Comparison of ENCODE assay signal across 11 mouse cellular contexts in the genomic region with DNA sequence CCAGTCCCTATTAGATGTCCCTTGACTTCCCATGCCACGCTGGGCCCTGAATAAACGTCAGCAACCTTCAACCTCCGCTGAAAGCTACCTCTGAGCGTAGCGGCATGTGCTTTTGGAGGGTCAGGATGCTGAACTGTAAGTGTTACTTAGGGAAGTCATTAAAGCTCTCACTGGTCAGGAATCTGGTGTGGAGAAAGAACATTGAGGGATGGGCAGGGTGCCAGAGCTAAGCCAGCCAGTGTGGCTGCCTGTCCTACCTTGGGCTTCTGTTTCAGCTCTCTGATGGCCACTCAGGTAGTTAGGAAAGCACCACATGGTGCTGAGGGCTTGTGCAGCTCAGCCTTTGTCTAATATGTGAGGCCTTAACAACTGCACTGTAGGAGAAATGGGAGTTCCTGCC. TPM values are rescaled to one million over a fixed set of nuclear protein-coding genes. Genes with fewer than 3 reads are reported as not detected.
DNase-seq lines count a peak whose midpoint lies in the region; ATAC-seq lines count a peak whose summit lies in the region.
"Had no signal": no experiment of that assay in that cellular context is flagged by ENCODE, and none has a peak within 500 bp of the region (broad histone marks: within the 10 kb centered on the region; RNA-seq: fewer than 3 reads in every experiment).

No protein-coding gene starts in this region.

- peak overlapping the region; percentile 95 for H3K4me3 ChIP-seq in heart, embryonic 12.5 days
- H3K4me3 ChIP-seq in lung, embryonic 15.5 days: no peak overlapping the region; the same call in 1 of the 2 replicates
- H3K4me3 ChIP-seq in forebrain, embryonic 14.5 days (ENCODE audit: low read depth, low read length): no peak overlapping the region

- H3K4me2 ChIP-seq in heart, embryonic 12.5 days: peak overlapping the region; percentile 75
- peak overlapping the region; percentile 63 for H3K4me2 ChIP-seq in lung, embryonic 15.5 days
- H3K4me2 ChIP-seq in forebrain, embryonic 14.5 days (ENCODE audit: low read length): 0 out of 2 replicates have a peak overlapping the region, but pooled peaks have one; percentile 7

- H3K27me3 ChIP-seq in heart, embryonic 12.5 days (replicated peaks): no peaks in the 10 kb centered on the region
- no peaks in the 10 kb centered on the region for H3K27me3 ChIP-seq in lung, embryonic 15.5 days
- H3K27me3 ChIP-seq in forebrain, embryonic 14.5 days (replicated peaks; ENCODE audit: control insufficient read depth, insufficient read depth, low read length): no peaks in the 10 kb centered on the region

- DNase-seq in heart, postnatal 25 days (ENCODE audit: low spot score): no peak
- DNase-seq in lung, postnatal 36 days: no peak
- no peak for DNase-seq in forebrain, embryonic 14.5 days (ENCODE audit: low spot score)
- peak; percentile 2 for DNase-seq in naive thymus-derived CD4-positive, alpha-beta T cell, adult 2 months (ENCODE audit: low read depth)
- no peak for DNase-seq in adrenal gland, adult 2 months
- no peak for DNase-seq in right cerebral cortex, postnatal 4 days
- DNase-seq: adrenal gland, postnatal 10 days; cerebellum, postnatal 25 days had no signal

- intact Hi-C loops in heart, postnatal 25 days (cut with DNase I): no loop called here

- peak overlapping the region; percentile 97 for H3K9ac ChIP-seq in heart, embryonic 12.5 days
- no peak overlapping the region for H3K9ac ChIP-seq in lung, embryonic 15.5 days
- 0 out of 2 replicates have a peak overlapping the region, but pooled peaks have one; percentile 3 for H3K9ac ChIP-seq in forebrain, embryonic 14.5 days (ENCODE audit: low read length)

- WGBS in heart, embryonic 12.5 days: 59% methylated on average over 5 of the region's 5 CpGs
- 42% methylated on average over 5 of the region's 5 CpGs for WGBS in lung, embryonic 15.5 days
- 55% methylated on average over 5 of the region's 5 CpGs for WGBS in forebrain, embryonic 14.5 days

- peak overlapping the region; percentile 100 for H3K27ac ChIP-seq in heart, embryonic 12.5 days (ENCODE audit: poor library complexity, severe bottlenecking)
- no peak overlapping the region for H3K27ac ChIP-seq in lung, embryonic 15.5 days
- no peak overlapping the region for H3K27ac ChIP-seq in forebrain, embryonic 14.5 days (ENCODE audit: low read depth, low read length)

- ATAC-seq in heart, embryonic 12.5 days (ENCODE audit: insufficient number of reproducible peaks, low FRiP score): no peak
- ATAC-seq in lung, embryonic 15.5 days (ENCODE audit: borderline replicate concordance, extremely low read depth, low FRiP score, low TSS enrichment): no peak
- ATAC-seq in forebrain, embryonic 14.5 days: no peak
- ATAC-seq: CD4-positive, CD25-positive, alpha-beta regulatory T cell, adult 4 months had no signal

- peaks cover 22% of the 10 kb centered on the region for H3K36me3 ChIP-seq in heart, embryonic 12.5 days
- 0 out of 2 replicates have a peak, but pooled peaks cover 7% of the 10 kb centered on the region for H3K36me3 ChIP-seq in lung, embryonic 15.5 days
- 0 out of 2 replicates have a peak, but pooled peaks cover 3% of the 10 kb centered on the region for H3K36me3 ChIP-seq in forebrain, embryonic 14.5 days (ENCODE audit: control insufficient read depth, insufficient read depth, low read length)

- H3K9me3 ChIP-seq in heart, embryonic 12.5 days (replicated peaks): no peaks in the 10 kb centered on the region
- H3K9me3 ChIP-seq in lung, embryonic 15.5 days: no peaks in the 10 kb centered on the region
- no peaks in the 10 kb centered on the region for H3K9me3 ChIP-seq in forebrain, embryonic 14.5 days (replicated peaks; ENCODE audit: control insufficient read depth, low read length)

- peaks cover 82% of the 10 kb centered on the region for H3K4me1 ChIP-seq in heart, embryonic 12.5 days (replicated peaks)
- H3K4me1 ChIP-seq in lung, embryonic 15.5 days: peaks cover 64% of the 10 kb centered on the region
- peaks cover 27% of the 10 kb centered on the region for H3K4me1 ChIP-seq in forebrain, embryonic 14.5 days (ENCODE audit: control insufficient read depth, insufficient read depth, low read length)

RNA-seq across cellular contexts. Expression of a gene that starts 2.9 kb away (rescaled TPM):
- 330 and 331 TPM in 2 replicates for polyA plus RNA-seq in heart, embryonic 12.5 days (2016; fragmentation: Nextera tagmentation; extraction: Ambion mirVana)
- total RNA-seq in heart, postnatal 25 days (2021): 1 to 10 TPM; 7.3 to 8.0 TPM
- 83.6 and 87.2 TPM in 2 replicates for polyA plus RNA-seq in lung, embryonic 15.5 days (2015; fragmentation: Nextera tagmentation; extraction: Ambion mirVana)
- polyA plus RNA-seq in forebrain, embryonic 14.5 days (2014; fragmentation: Nextera tagmentation; extraction: Ambion mirVana): 85.3 and 96.7 TPM in 2 replicates
- total RNA-seq in adrenal gland, adult 2 months (2021): 10 to 100 TPM; 21.9 to 22.0 TPM
- 35.8 and 39.4 TPM in 2 replicates for polyA plus RNA-seq in adrenal gland, adult 2 months (2012; rRNA removed)

Comparison
In these comparisons a context has a peak if more than half of its experiments do, and no peak if none do; other contexts are left out.
1. H3K4me2 ChIP-seq: peak in every context shown above with its lines; median percentile 75 in heart, embryonic 12.5 days; 63 in lung, embryonic 15.5 days; 7 in forebrain, embryonic 14.5 days.